Mouse (Mus musculus): ENCODE data around the gene Grk5.
A peak's percentile ranks its signal among the peaks of the same experiment; 100 is the strongest.

GRCm38 (mm10) chr19:61084149-61084940 lies 194.8 kb downstream of the Grk5 start:
- peak; percentile 99 for TF ChIP-seq CTCF (IDR thresholded peaks at IDR 0.05; ENCODE audit: low read depth)
- no peak for TF ChIP-seq EP300 (IDR thresholded peaks at IDR 0.05; ENCODE audit: low read depth)
